Mouse (Mus musculus) myocyte (in vitro differentiated cells): ENCODE measurements around the gene Acer1.

Experiments used
- E2F4 ChIP-seq: IDR thresholded peaks from one replicate; pipeline ENCODE4 v1.6.1; 2011; ENCODE audit warnings: mild to moderate bottlenecking, control low read depth, moderate library complexity; ENCODE audit not compliant: insufficient read depth
- MAX ChIP-seq: IDR thresholded peaks from one replicate; pipeline ENCODE4 v1.6.1; 2011; ENCODE audit warnings: low read depth, mild to moderate bottlenecking, control low read depth
- MYOD1 ChIP-seq, 3 experiments: IDR thresholded peaks; one replicate each; pipeline ENCODE4 v1.6.1; 2011; ENCODE audit warnings: control low read depth in 2 of 3, low read depth in 2 of 3, mild to moderate bottlenecking in 2 of 3, moderate library complexity in 1 of 3; ENCODE audit not compliant: insufficient read length in 2 of 3, control insufficient read depth in 1 of 3
- MYOG ChIP-seq, 3 experiments: IDR thresholded peaks; one replicate each; pipeline ENCODE4 v1.6.1; 2011; ENCODE audit warnings: control low read depth in 2 of 3, low read depth in 2 of 3, mild to moderate bottlenecking in 2 of 3; ENCODE audit not compliant: insufficient read length in 2 of 3, control insufficient read depth in 1 of 3, insufficient read depth in 1 of 3
- POLR2A ChIP-seq: IDR thresholded peaks from one replicate; pipeline ENCODE4 v1.6.1; 2011; ENCODE audit warnings: low read depth, mild to moderate bottlenecking, control low read depth, moderate library complexity; ENCODE audit not compliant: insufficient read length
- POLR2AphosphoS2 ChIP-seq: IDR thresholded peaks from one replicate; pipeline ENCODE4 v1.6.1; 2011; ENCODE audit warnings: low read depth, control low read depth; ENCODE audit not compliant: insufficient read length
- SRF ChIP-seq: IDR thresholded peaks from one replicate; pipeline ENCODE4 v1.6.1; 2011; ENCODE audit warnings: low read depth; ENCODE audit not compliant: control insufficient read depth, insufficient read length
- TCF12 ChIP-seq: IDR thresholded peaks from one replicate; pipeline ENCODE4 v1.6.1; 2011; ENCODE audit warnings: mild to moderate bottlenecking, control low read depth; ENCODE audit not compliant: poor library complexity, insufficient read depth, severe bottlenecking
- TCF3 ChIP-seq: IDR thresholded peaks from one replicate; pipeline ENCODE4 v1.6.1; 2011; ENCODE audit warnings: low read depth, control low read depth; ENCODE audit not compliant: insufficient read length
- USF1 ChIP-seq: IDR thresholded peaks from one replicate; pipeline ENCODE4 v1.6.1; 2011; ENCODE audit warnings: low read depth, mild to moderate bottlenecking, control low read depth, moderate library complexity

DNA sequence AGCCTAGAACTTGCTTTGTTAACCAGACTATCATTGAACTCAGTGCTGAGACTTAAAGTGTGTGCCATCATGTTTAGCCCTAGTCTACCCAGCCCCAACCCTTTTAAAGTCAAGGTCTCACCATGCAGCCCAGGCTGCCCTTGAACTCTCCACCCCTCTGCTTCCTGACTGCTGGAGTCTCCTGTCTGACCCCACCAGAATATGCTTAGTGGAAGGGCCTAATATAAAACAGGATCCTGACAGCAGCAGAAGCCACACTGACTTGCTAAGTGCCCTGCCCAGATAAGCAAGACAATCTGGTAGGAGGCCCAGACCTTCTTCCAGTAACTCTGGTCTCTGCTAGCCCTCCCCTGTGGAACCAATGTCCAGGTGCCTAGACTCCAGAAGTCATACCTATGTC is 52.8 kb downstream of the Acer1 start:
- no peak for TF ChIP-seq E2F4
- no peak for TF ChIP-seq MYOD1 (IDR thresholded peaks at IDR 0.05; ENCODE audit: control insufficient read depth in 1 of 3, insufficient read length in 2 of 3, low read depth in 2 of 3)
- TF ChIP-seq POLR2AphosphoS2, result no peak
- no peak for TF ChIP-seq MAX
- no peak for TF ChIP-seq POLR2A
- no peak for TF ChIP-seq TCF3
- TF ChIP-seq SRF, result no peak
- TF ChIP-seq TCF12, result no peak
- TF ChIP-seq USF1, result no peak
- TF ChIP-seq MYOG (IDR thresholded peaks at IDR 0.05; ENCODE audit: control insufficient read depth in 1 of 3, insufficient read depth in 1 of 3, insufficient read length in 2 of 3, low read depth in 2 of 3), result no peak
